Mouse (Mus musculus): ENCODE results near the gene Wdr12. TPM values are rescaled to one million over a fixed set of nuclear protein-coding genes. Genes with fewer than 3 reads are reported as not detected.

Gene Wdr12
- total and polyA plus RNA-seq, 3 experiments = 5.8 to 13.9 (median 11.9) TPM

GRCm38 (mm10) chr1:60035044-60035443 is 63.4 kb downstream of the Wdr12 start:
- no peak for DNase-seq
- 90% methylated on average over 2 of the region's 2 CpGs for WGBS
- no peaks in the 10 kb centered on the region for H3K79me2 ChIP-seq (replicated peaks; ENCODE audit: control insufficient read depth, insufficient read depth, low read length)
- H3K36me3 ChIP-seq (ENCODE audit: control insufficient read depth, insufficient read depth, low read length) = no peaks in the 10 kb centered on the region
- no peak overlapping the region for H3K27ac ChIP-seq
- no peaks in the 10 kb centered on the region for H3K27me3 ChIP-seq (ENCODE audit: control insufficient read depth, insufficient read depth, low read length)
- H3K4me3 ChIP-seq = no peak overlapping the region
- TF ChIP-seq CTCF (IDR thresholded peaks at IDR 0.05) (no peak), EP300 (IDR thresholded peaks at IDR 0.05; ENCODE audit: insufficient read depth, low read depth, low read length) (no peak), POLR2A (IDR thresholded peaks at IDR 0.05; ENCODE audit: insufficient read depth, low read depth, low read length) (no peak)
- intact Hi-C loops (cut with DNase I) = no loop called here
- no peaks in the 10 kb centered on the region for H3K4me1 ChIP-seq (ENCODE audit: control insufficient read depth, insufficient read depth, low read length)
- H3K9ac ChIP-seq (ENCODE audit: low read depth, low read length) = no peak overlapping the region

Other genes starting within 250 kb of the Wdr12 start
- gene Fam117b, start 185.6 kb downstream of the Wdr12 start, total RNA-seq (2021) = 10 to 100 TPM; 10.6 to 24.6 TPM
- gene Fam117b, start 185.6 kb downstream of the Wdr12 start, polyA plus RNA-seq (2012; rRNA removed) = 5.2 and 6.1 TPM in 2 replicates
- gene Ica1l, start 55.5 kb downstream of the Wdr12 start, total RNA-seq (2021) = under 1 TPM; 0.31 to 0.45 TPM
- gene Ica1l, start 55.5 kb downstream of the Wdr12 start, polyA plus RNA-seq (2012; rRNA removed) = 0.14 and 0.35 TPM in 2 replicates
- 1 to 10 TPM; 6.8 to 7.3 TPM for gene Carf, start 398 bp downstream of the Wdr12 start, total RNA-seq (2021)
- gene Carf, start 398 bp downstream of the Wdr12 start, polyA plus RNA-seq (2012; rRNA removed) = 1.8 and 5.4 TPM in 2 replicates
- gene Nbeal1, start 82.0 kb upstream of the Wdr12 start, total RNA-seq (2021) = 10 to 100 TPM; 42.8 to 49.1 TPM
- 3.8 and 11.1 TPM in 2 replicates for gene Nbeal1, start 82.0 kb upstream of the Wdr12 start, polyA plus RNA-seq (2012; rRNA removed)
- gene Cyp20a1, start 244.7 kb upstream of the Wdr12 start, total RNA-seq (2021) = 1 to 10 TPM; 8.8 to 8.9 TPM
- 4.5 and 7.2 TPM in 2 replicates for gene Cyp20a1, start 244.7 kb upstream of the Wdr12 start, polyA plus RNA-seq (2012; rRNA removed)

Measured in heart, adult 2 months (tissue).